Mouse (Mus musculus) embryonic facial prominence, embryonic 12.5 days (tissue): ENCODE data around the gene Dhx16. TPM values are rescaled to one million over a fixed set of nuclear protein-coding genes. Genes with fewer than 3 reads are reported as not detected.

Experiments used
- ATAC-seq: fragments of 200-750 bp; cut with Nextera tagmentation; 2 replicates; pipeline ENCODE4 v1.8.0; 2017; ENCODE audit not compliant: insufficient number of reproducible peaks, insufficient read depth, low FRiP score, low TSS enrichment
- H3K27ac ChIP-seq: fragments of 300-500 bp; sonication (generic); 2 replicates; pipeline ENCODE4 v1.5.1; 2016; ENCODE audit warnings: mild to moderate bottlenecking
- H3K27me3 ChIP-seq: fragments of 300-500 bp; sonication (generic); 2 replicates; pipeline ENCODE4 v1.6.1; 2016; ENCODE audit warnings: mild to moderate bottlenecking, moderate library complexity
- H3K36me3 ChIP-seq: fragments of 300-500 bp; sonication (generic); 2 replicates; pipeline ENCODE4 v1.6.1; 2016; ENCODE audit warnings: mild to moderate bottlenecking
- H3K4me1 ChIP-seq: fragments of 300-500 bp; sonication (generic); 2 replicates; pipeline ENCODE4 v1.6.1; 2016
- H3K4me2 ChIP-seq: fragments of 300-500 bp; sonication (generic); replicated peaks from 2 replicates; pipeline ENCODE4 v1.6.1; 2016; ENCODE audit warnings: mild to moderate bottlenecking, moderate library complexity
- H3K4me3 ChIP-seq: fragments of 300-500 bp; sonication (generic); 2 replicates; pipeline ENCODE4 v1.5.1; 2016; ENCODE audit warnings: mild to moderate bottlenecking
- H3K9ac ChIP-seq: fragments of 300-500 bp; sonication (generic); 2 replicates; pipeline ENCODE4 v1.6.1; 2016; ENCODE audit warnings: mild to moderate bottlenecking, moderate library complexity
- H3K9me3 ChIP-seq: fragments of 300-500 bp; sonication (generic); 2 replicates; pipeline ENCODE4 v1.6.1; 2016; ENCODE audit warnings: mild to moderate bottlenecking, moderate library complexity
- WGBS: fragments of 180-500 bp; shearing (Covaris S2); methylation state at CpG from one replicate; pipeline ENCODE4 v1.1.7; 2016; 5-methylcytosine and 5-hydroxymethylcytosine counted together
- polyA plus RNA-seq: library from polyadenylated mRNA; unstranded; fragments of >200 nt; fragmentation: Nextera tagmentation; extraction: Ambion mirVana; gene quantifications from 2 replicates; pipeline ENCODE4 v1.2.1, GENCODE M21; 2016

The Dhx16 gene
- polyA plus RNA-seq, 1 experiment from 2014 or later, result 47.8 TPM

GRCm38 (mm10) chr17:35870884-35871696 is 8.5 kb upstream of the Dhx16 start:
- H3K9ac ChIP-seq, result peak overlapping the region; percentile 68; the same call in 1 of the 2 replicates
- H3K27ac ChIP-seq, result peak overlapping the region; percentile 98
- ATAC-seq, result no peak
- H3K4me3 ChIP-seq, result peak overlapping the region; percentile 73
- peak overlapping the region; percentile 96 for H3K4me2 ChIP-seq
- WGBS, result 82% methylated on average over 8 of the region's 8 CpGs
- H3K36me3 ChIP-seq, result peaks cover 36% of the 10 kb centered on the region
- H3K27me3 ChIP-seq, result no peaks in the 10 kb centered on the region
- no peaks in the 10 kb centered on the region for H3K9me3 ChIP-seq
- H3K4me1 ChIP-seq, result peaks cover 55% of the 10 kb centered on the region

GRCm38 (mm10) chr17:35873774-35874519 is 5.7 kb upstream of the Dhx16 start:
- H3K4me3 ChIP-seq, result 0 out of 2 replicates have a peak overlapping the region, but pooled peaks have one; percentile 8
- no peak for ATAC-seq
- peak overlapping the region; percentile 26 for H3K4me2 ChIP-seq
- no peaks in the 10 kb centered on the region for H3K27me3 ChIP-seq
- H3K4me1 ChIP-seq, result peaks cover 35% of the 10 kb centered on the region
- no peaks in the 10 kb centered on the region for H3K9me3 ChIP-seq
- peak overlapping the region; percentile 5; the same call in 1 of the 2 replicates for H3K9ac ChIP-seq
- no peak overlapping the region for H3K27ac ChIP-seq
- 32% methylated on average over 21 of the region's 21 CpGs for WGBS
- H3K36me3 ChIP-seq, result peaks cover 39% of the 10 kb centered on the region

GRCm38 (mm10) chr17:35874721-35875120 is 4.9 kb upstream of the Dhx16 start:
- Histone ChIP-seq H3K4me1 (peaks cover 27% of the 10 kb centered on the region), H3K4me2 (no peak overlapping the region), H3K27me3 (no peaks in the 10 kb centered on the region), H3K27ac (no peak overlapping the region), H3K9me3 (no peaks in the 10 kb centered on the region), H3K9ac (no peak overlapping the region), H3K36me3 (peaks cover 39% of the 10 kb centered on the region), H3K4me3 (no peak overlapping the region)
- ATAC-seq, result no peak
- WGBS, result 93% methylated on average over 6 of the region's 6 CpGs

- no peaks in the 10 kb centered on the region for H3K27me3 ChIP-seq
- ATAC-seq, result no peak
- H3K4me3 ChIP-seq, result 0 out of 2 replicates have a peak overlapping the region, but pooled peaks have one; percentile 1
- H3K4me1 ChIP-seq, result peaks cover 12% of the 10 kb centered on the region
- no peak overlapping the region for H3K27ac ChIP-seq
- WGBS, result 94% methylated on average over 17 of the region's 17 CpGs
- no peak overlapping the region for H3K4me2 ChIP-seq
- peaks cover 60% of the 10 kb centered on the region for H3K36me3 ChIP-seq
- no peak overlapping the region for H3K9ac ChIP-seq
- no peaks in the 10 kb centered on the region for H3K9me3 ChIP-seq
Measured at GRCm38 (mm10) chr17:35882924-35883323, 3.3 kb downstream of the Dhx16 start.

GRCm38 (mm10) chr17:35883777-35884176 is 4.2 kb downstream of the Dhx16 start:
- WGBS, result 96% methylated on average over 14 of the region's 14 CpGs
- no peak for ATAC-seq
- no peak overlapping the region for H3K4me3 ChIP-seq
- H3K36me3 ChIP-seq, result peaks cover 69% of the 10 kb centered on the region
- no peak overlapping the region for H3K4me2 ChIP-seq
- no peaks in the 10 kb centered on the region for H3K27me3 ChIP-seq
- no peak overlapping the region for H3K9ac ChIP-seq
- peaks cover 12% of the 10 kb centered on the region for H3K4me1 ChIP-seq
- no peak overlapping the region for H3K27ac ChIP-seq
- no peaks in the 10 kb centered on the region for H3K9me3 ChIP-seq

- Histone ChIP-seq H3K36me3 (peaks cover 90% of the 10 kb centered on the region), H3K4me1 (no peaks in the 10 kb centered on the region), H3K4me3 (no peak overlapping the region), H3K27me3 (no peaks in the 10 kb centered on the region), H3K4me2 (no peak overlapping the region), H3K9ac (no peak overlapping the region), H3K27ac (no peak overlapping the region), H3K9me3 (no peaks in the 10 kb centered on the region)
- ATAC-seq, result no peak
- WGBS, result 75% methylated on average over 10 of the region's 17 CpGs
Measured at GRCm38 (mm10) chr17:35887725-35888124, 8.1 kb downstream of the Dhx16 start.

GRCm38 (mm10) chr17:35896781-35897643 is 17.4 kb downstream of the Dhx16 start, which contains the start of gene 2310061I04Rik:
Gene 2310061I04Rik, minus strand, starts transcription at chr17:35897431.
- peak; percentile 91 for ATAC-seq
- Histone ChIP-seq H3K36me3 (peaks cover 58% of the 10 kb centered on the region), H3K4me1 (peaks cover 16% of the 10 kb centered on the region; the same call in 1 of the 2 replicates), H3K9me3 (no peaks in the 10 kb centered on the region), H3K4me2 (peak within 1 kb of the TSS; percentile 95), H3K4me3 (peak within 1 kb of the TSS; percentile 78), H3K9ac (peak within 1 kb of the TSS; percentile 80), H3K27ac (peak within 1 kb of the TSS; percentile 88), H3K27me3 (no peaks in the 10 kb centered on the region)
- WGBS, result 1% methylated on average over 75 of the region's 86 CpGs

GRCm38 (mm10) chr17:35897644-35898573 is 18.3 kb downstream of the Dhx16 start:
- peak overlapping the region; percentile 88 for H3K27ac ChIP-seq
- H3K4me1 ChIP-seq, result peaks cover 16% of the 10 kb centered on the region; the same call in 1 of the 2 replicates
- H3K9ac ChIP-seq, result peak overlapping the region; percentile 80; the same call in 1 of the 2 replicates
- H3K4me2 ChIP-seq, result peak overlapping the region; percentile 95
- no peaks in the 10 kb centered on the region for H3K9me3 ChIP-seq
- peaks cover 59% of the 10 kb centered on the region for H3K36me3 ChIP-seq
- no peaks in the 10 kb centered on the region for H3K27me3 ChIP-seq
- no peak for ATAC-seq
- peak overlapping the region; percentile 78; the same call in 1 of the 2 replicates for H3K4me3 ChIP-seq
- WGBS, result 44% methylated on average over 23 of the region's 23 CpGs

- Histone ChIP-seq H3K4me3 (no peak overlapping the region), H3K4me2 (no peak overlapping the region), H3K27me3 (no peaks in the 10 kb centered on the region), H3K9ac (no peak overlapping the region), H3K36me3 (peaks cover 70% of the 10 kb centered on the region), H3K4me1 (peaks cover 14% of the 10 kb centered on the region; the same call in 1 of the 2 replicates), H3K9me3 (no peaks in the 10 kb centered on the region), H3K27ac (no peak overlapping the region)
- 87% methylated on average over 3 of the region's 3 CpGs for WGBS
- no peak for ATAC-seq
Measured at GRCm38 (mm10) chr17:35900636-35901035, 21.0 kb downstream of the Dhx16 start.

GRCm38 (mm10) chr17:35903343-35903991 is 23.8 kb downstream of the Dhx16 start:
- no peaks in the 10 kb centered on the region for H3K27me3 ChIP-seq
- no peaks in the 10 kb centered on the region for H3K9me3 ChIP-seq
- WGBS, result 91% methylated on average over 9 of the region's 9 CpGs
- H3K9ac ChIP-seq, result no peak overlapping the region
- peaks cover 7% of the 10 kb centered on the region for H3K4me1 ChIP-seq
- peaks cover 84% of the 10 kb centered on the region for H3K36me3 ChIP-seq
- no peak overlapping the region for H3K27ac ChIP-seq
- no peak overlapping the region for H3K4me3 ChIP-seq
- no peak for ATAC-seq
- no peak overlapping the region for H3K4me2 ChIP-seq
